In the genomic region with DNA sequence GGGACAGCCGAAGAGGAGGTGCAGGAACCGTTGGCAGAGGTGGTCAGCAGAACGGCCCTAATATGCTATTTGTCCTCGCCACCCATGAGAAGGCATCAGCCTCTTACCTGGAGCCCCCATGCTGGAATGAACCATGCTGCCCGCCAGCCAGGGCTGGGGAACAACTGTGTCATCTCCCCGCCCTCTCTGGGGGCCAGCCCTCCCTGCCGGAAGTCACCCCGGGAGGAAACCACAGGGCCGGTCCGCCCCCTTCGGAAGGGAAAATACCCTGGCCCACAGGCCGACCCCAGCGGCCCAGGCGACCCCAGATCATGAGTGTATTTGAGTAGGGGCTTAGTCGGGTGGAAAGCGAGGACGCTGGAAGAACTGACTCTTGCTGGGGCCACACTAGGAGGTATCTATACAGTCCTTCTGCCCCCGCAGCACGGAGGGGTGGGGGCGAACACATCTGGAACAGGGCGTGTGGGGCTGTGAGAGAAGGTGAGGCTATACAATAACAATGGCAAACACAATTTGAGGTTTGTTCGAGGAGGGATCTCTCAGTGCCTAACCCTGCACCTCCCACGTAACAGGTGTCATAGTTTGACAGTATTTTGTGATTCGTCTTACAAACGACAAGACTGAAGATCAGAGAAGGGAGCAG, we compare ENCODE assay signal across 8 mouse cellular contexts. TPM values are rescaled to one million over a fixed set of nuclear protein-coding genes. Genes with fewer than 3 reads are reported as not detected.
DNase-seq lines count a peak whose midpoint lies in the region; ATAC-seq and TF ChIP-seq lines count a peak whose summit lies in the region.

No protein-coding gene starts in this region.

- 0 out of 2 replicates have a peak, but pooled peaks cover 3% of the 10 kb centered on the region for H3K36me3 ChIP-seq in hindbrain, embryonic 10.5 days
- H3K36me3 ChIP-seq in hindbrain, embryonic 11.5 days (ENCODE audit: control insufficient read depth, insufficient read depth, low read length): no peaks in the 10 kb centered on the region
- no peaks in the 10 kb centered on the region for H3K36me3 ChIP-seq in forebrain, postnatal 0 days (ENCODE audit: insufficient read depth)
- H3K36me3 ChIP-seq in limb, embryonic 13.5 days: no peaks in the 10 kb centered on the region

- peaks cover 33% of the 10 kb centered on the region for H3K4me1 ChIP-seq in hindbrain, embryonic 10.5 days (replicated peaks)
- peaks cover 8% of the 10 kb centered on the region for H3K4me1 ChIP-seq in hindbrain, embryonic 11.5 days (replicated peaks; ENCODE audit: control insufficient read depth, insufficient read depth, low read length)
- peaks cover 7% of the 10 kb centered on the region; the same call in 1 of the 2 replicates for H3K4me1 ChIP-seq in forebrain, postnatal 0 days (ENCODE audit: insufficient read depth)
- peaks cover 5% of the 10 kb centered on the region; the same call in 1 of the 2 replicates for H3K4me1 ChIP-seq in limb, embryonic 13.5 days

- H3K27ac ChIP-seq in hindbrain, embryonic 10.5 days: no peak overlapping the region
- no peak overlapping the region for H3K27ac ChIP-seq in hindbrain, embryonic 11.5 days (ENCODE audit: low read depth, low read length)
- no peak overlapping the region for H3K27ac ChIP-seq in forebrain, postnatal 0 days (ENCODE audit: low read depth, low read length)
- H3K27ac ChIP-seq in limb, embryonic 13.5 days: no peak overlapping the region

- DNase-seq in hindbrain, embryonic 10.5 days (ENCODE audit: low spot score): no peak
- no peak for DNase-seq in hindbrain, embryonic 11.5 days (ENCODE audit: low spot score)
- DNase-seq in forebrain, postnatal 0 days: no peak
- DNase-seq in left cerebral cortex, adult 9 months (ENCODE audit: low spot score in 2 of 2): no peak
- DNase-seq in c-Kit-positive CD71-positive TER-119-positive erythroid progenitor cells, embryonic 14.5 days (ENCODE audit: low spot score): no peak

- 9% methylated on average over 25 of the region's 25 CpGs for WGBS in hindbrain, embryonic 10.5 days
- WGBS in hindbrain, embryonic 11.5 days: 7% methylated on average over 25 of the region's 25 CpGs
- WGBS in forebrain, postnatal 0 days: 10% methylated on average over 25 of the region's 25 CpGs
- 8% methylated on average over 25 of the region's 25 CpGs for WGBS in limb, embryonic 13.5 days

- peaks cover 70% of the 10 kb centered on the region for H3K27me3 ChIP-seq in hindbrain, embryonic 10.5 days (ENCODE audit: insufficient read depth, poor library complexity, severe bottlenecking)
- peaks cover 14% of the 10 kb centered on the region; the same call in 1 of the 2 replicates for H3K27me3 ChIP-seq in hindbrain, embryonic 11.5 days (ENCODE audit: control insufficient read depth, insufficient read depth, low read length)
- H3K27me3 ChIP-seq in forebrain, postnatal 0 days (ENCODE audit: insufficient read depth, low read length): no peaks in the 10 kb centered on the region
- peaks cover 68% of the 10 kb centered on the region for H3K27me3 ChIP-seq in limb, embryonic 13.5 days

- TF ChIP-seq CTCF in forebrain, postnatal 0 days (IDR thresholded peaks at IDR 0.05; ENCODE audit: low read depth): no peak

- peak overlapping the region; percentile 18; the same call in 1 of the 2 replicates for H3K4me3 ChIP-seq in hindbrain, embryonic 10.5 days
- no peak overlapping the region for H3K4me3 ChIP-seq in hindbrain, embryonic 11.5 days (ENCODE audit: low read depth, low read length)
- no peak overlapping the region for H3K4me3 ChIP-seq in forebrain, postnatal 0 days (ENCODE audit: low read depth, low read length)
- no peak overlapping the region for H3K4me3 ChIP-seq in limb, embryonic 13.5 days

- ATAC-seq in hindbrain, embryonic 11.5 days (ENCODE audit: low FRiP score): no peak
- ATAC-seq in forebrain, postnatal 0 days: no peak
- ATAC-seq in limb, embryonic 13.5 days (ENCODE audit: low FRiP score, low read depth): no peak
- ATAC-seq in monocyte, adult 5-6 weeks (replicated peaks; ENCODE audit: insufficient number of reproducible peaks, low FRiP score, low TSS enrichment, poor library complexity, severe bottlenecking): peak; percentile 48
- no peak for ATAC-seq in cerebellum, adult (ENCODE audit: insufficient number of reproducible peaks, low FRiP score, low TSS enrichment)

- H3K9ac ChIP-seq in hindbrain, embryonic 11.5 days (ENCODE audit: low read depth, low read length): no peak overlapping the region
- no peak overlapping the region for H3K9ac ChIP-seq in forebrain, postnatal 0 days
- H3K9ac ChIP-seq in limb, embryonic 13.5 days: 0 out of 2 replicates have a peak overlapping the region, but pooled peaks have one; percentile 14

- H3K4me2 ChIP-seq in hindbrain, embryonic 11.5 days (replicated peaks; ENCODE audit: low read depth, low read length): no peak overlapping the region
- peak overlapping the region; percentile 73; the same call in 1 of the 2 replicates for H3K4me2 ChIP-seq in forebrain, postnatal 0 days (ENCODE audit: low read depth)
- H3K4me2 ChIP-seq in limb, embryonic 13.5 days (replicated peaks): peak overlapping the region; percentile 4; the same call in 1 of the 2 replicates

- peaks cover 9% of the 10 kb centered on the region for H3K9me3 ChIP-seq in hindbrain, embryonic 10.5 days
- H3K9me3 ChIP-seq in hindbrain, embryonic 11.5 days (ENCODE audit: control insufficient read depth, low read length): no peaks in the 10 kb centered on the region
- H3K9me3 ChIP-seq in forebrain, postnatal 0 days (ENCODE audit: low read length): no peaks in the 10 kb centered on the region
- peaks cover 3% of the 10 kb centered on the region; the same call in 1 of the 2 replicates for H3K9me3 ChIP-seq in limb, embryonic 13.5 days

RNA-seq across cellular contexts. Expression of a gene that starts 47.1 kb away (rescaled TPM):
- 19.3 and 41.0 TPM in 2 replicates for polyA plus RNA-seq in hindbrain, embryonic 10.5 days (2016; fragmentation: Nextera tagmentation; extraction: Ambion mirVana)
- polyA plus RNA-seq in hindbrain, embryonic 11.5 days (2014; fragmentation: Nextera tagmentation; extraction: Ambion mirVana): 40.1 and 51.9 TPM in 2 replicates
- total RNA-seq in forebrain, postnatal 0 days (2014; rRNA removed): 5.8 and 6.0 TPM in 2 replicates
- 9.8 and 21.2 TPM in 2 replicates for polyA plus RNA-seq in forebrain, postnatal 0 days (2015; fragmentation: Nextera tagmentation; extraction: Ambion mirVana)
- polyA plus RNA-seq in limb, embryonic 13.5 days (2015; fragmentation: Nextera tagmentation; extraction: Ambion mirVana): 2.0 and 2.2 TPM in 2 replicates
- 35.8 to 70.4 TPM (median 38.0 TPM) in 3 replicates for total RNA-seq in monocyte, adult 5-6 weeks (2017)
